Mouse (Mus musculus): ENCODE results near the gene Zbtb38. TPM values are rescaled to one million over a fixed set of nuclear protein-coding genes. Genes with fewer than 3 reads are reported as not detected.
A peak's percentile ranks its signal among the peaks of the same experiment; 100 is the strongest.
"Not testable (repeated sequence)": the region's sequence is repeated elsewhere in the genome, so short reads cannot be mapped to it uniquely, and the experiment has no call there.

Zbtb38 gene
- total and polyA plus RNA-seq, 3 experiments = 3.7 to 38.2 (median 37.6) TPM

- Histone ChIP-seq H3K4me3 (ENCODE audit: low read depth, low read length) (no peak overlapping the region), H3K4me1 (ENCODE audit: insufficient read depth, low read depth, low read length) (peaks cover 57% of the 10 kb centered on the region), H3K36me3 (replicated peaks) (no peaks in the 10 kb centered on the region), H3K27me3 (ENCODE audit: insufficient read depth, low read length) (peaks cover 4% of the 10 kb centered on the region; the same call in 1 of the 2 replicates), H3K9me3 (replicated peaks) (no peaks in the 10 kb centered on the region)
- no peak for DNase-seq (ENCODE audit: low spot score)
- 0 out of 2 replicates have a peak, but pooled peaks have one; percentile 7 for ATAC-seq (ENCODE audit: extremely low read depth, insufficient number of reproducible peaks, low FRiP score, poor library complexity, severe bottlenecking)
- no peak for TF ChIP-seq POLR2AphosphoS5 (IDR thresholded peaks at IDR 0.05; ENCODE audit: insufficient replicate concordance, low read depth, low read length)
- no peak for TF ChIP-seq GATA2 (IDR thresholded peaks at IDR 0.05; ENCODE audit: borderline replicate concordance, low read depth, low read length)
- TF ChIP-seq TAL1 (conservative IDR thresholded peaks at IDR 0.05; ENCODE audit: low read depth, low read length) = no peak
- no peak for TF ChIP-seq GATA1 (IDR thresholded peaks at IDR 0.05; ENCODE audit: borderline replicate concordance, low read length)
- no peak for TF ChIP-seq CTCF (IDR thresholded peaks at IDR 0.05; ENCODE audit: low read depth, low read length)
Measured at GRCm38 (mm10) chr9:96649924-96650323, 102.7 kb downstream of the Zbtb38 start.

GRCm38 (mm10) chr9:96649362-96649761 is 103.3 kb downstream of the Zbtb38 start:
- no peak for ATAC-seq (ENCODE audit: extremely low read depth, insufficient number of reproducible peaks, low FRiP score, poor library complexity, severe bottlenecking)
- no peak for DNase-seq (ENCODE audit: low spot score)
- peaks cover 56% of the 10 kb centered on the region for H3K4me1 ChIP-seq (ENCODE audit: insufficient read depth, low read depth, low read length)
- TF ChIP-seq GATA2 (IDR thresholded peaks at IDR 0.05; ENCODE audit: borderline replicate concordance, low read depth, low read length) (no peak), POLR2AphosphoS5 (IDR thresholded peaks at IDR 0.05; ENCODE audit: insufficient replicate concordance, low read depth, low read length) (no peak), CTCF (IDR thresholded peaks at IDR 0.05; ENCODE audit: low read depth, low read length) (no peak), TAL1 (conservative IDR thresholded peaks at IDR 0.05; ENCODE audit: low read depth, low read length) (no peak), GATA1 (IDR thresholded peaks at IDR 0.05; ENCODE audit: borderline replicate concordance, low read length) (no peak)
- H3K36me3 ChIP-seq (replicated peaks) = no peaks in the 10 kb centered on the region
- H3K4me3 ChIP-seq (ENCODE audit: low read depth, low read length) = no peak overlapping the region
- peaks cover 4% of the 10 kb centered on the region; the same call in 1 of the 2 replicates for H3K27me3 ChIP-seq (ENCODE audit: insufficient read depth, low read length)
- no peaks in the 10 kb centered on the region for H3K9me3 ChIP-seq (replicated peaks)

GRCm38 (mm10) chr9:96646668-96647295 is 105.8 kb downstream of the Zbtb38 start:
- no peaks in the 10 kb centered on the region for H3K9me3 ChIP-seq (replicated peaks)
- no peaks in the 10 kb centered on the region for H3K36me3 ChIP-seq (replicated peaks)
- DNase-seq (ENCODE audit: low spot score) (no peak), ATAC-seq (ENCODE audit: extremely low read depth, insufficient number of reproducible peaks, low FRiP score, poor library complexity, severe bottlenecking) (no peak)
- H3K4me3 ChIP-seq (ENCODE audit: low read depth, low read length) = no peak overlapping the region
- H3K4me1 ChIP-seq (ENCODE audit: insufficient read depth, low read depth, low read length) = peaks cover 35% of the 10 kb centered on the region
- TF ChIP-seq CTCF (IDR thresholded peaks at IDR 0.05; ENCODE audit: low read depth, low read length) (no peak), TAL1 (conservative IDR thresholded peaks at IDR 0.05; ENCODE audit: low read depth, low read length) (no peak), POLR2AphosphoS5 (IDR thresholded peaks at IDR 0.05; ENCODE audit: insufficient replicate concordance, low read depth, low read length) (no peak), GATA1 (IDR thresholded peaks at IDR 0.05; ENCODE audit: borderline replicate concordance, low read length) (no peak), GATA2 (IDR thresholded peaks at IDR 0.05; ENCODE audit: borderline replicate concordance, low read depth, low read length) (no peak)
- peaks cover 4% of the 10 kb centered on the region; the same call in 1 of the 2 replicates for H3K27me3 ChIP-seq (ENCODE audit: insufficient read depth, low read length)

- Histone ChIP-seq H3K36me3 (replicated peaks) (no peaks in the 10 kb centered on the region), H3K4me3 (ENCODE audit: low read depth, low read length) (no peak overlapping the region), H3K4me1 (ENCODE audit: insufficient read depth, low read depth, low read length) (peaks cover 40% of the 10 kb centered on the region), H3K9me3 (replicated peaks) (no peaks in the 10 kb centered on the region), H3K27me3 (ENCODE audit: insufficient read depth, low read length) (peaks cover 2% of the 10 kb centered on the region; the same call in 1 of the 2 replicates)
- TF ChIP-seq TAL1 (conservative IDR thresholded peaks at IDR 0.05; ENCODE audit: low read depth, low read length) (no peak), GATA2 (IDR thresholded peaks at IDR 0.05; ENCODE audit: borderline replicate concordance, low read depth, low read length) (no peak), GATA1 (IDR thresholded peaks at IDR 0.05; ENCODE audit: borderline replicate concordance, low read length) (no peak), CTCF (IDR thresholded peaks at IDR 0.05; ENCODE audit: low read depth, low read length) (no peak), POLR2AphosphoS5 (IDR thresholded peaks at IDR 0.05; ENCODE audit: insufficient replicate concordance, low read depth, low read length) (no peak)
- ATAC-seq (ENCODE audit: extremely low read depth, insufficient number of reproducible peaks, low FRiP score, poor library complexity, severe bottlenecking) (no peak), DNase-seq (ENCODE audit: low spot score) (no peak)
Measured at GRCm38 (mm10) chr9:96644840-96645239, 107.8 kb downstream of the Zbtb38 start.

- not testable (repeated sequence) for DNase-seq (ENCODE audit: low spot score); ATAC-seq (ENCODE audit: extremely low read depth, insufficient number of reproducible peaks, low FRiP score, poor library complexity, severe bottlenecking)
- H3K4me1 ChIP-seq (ENCODE audit: insufficient read depth, low read depth, low read length) = peaks cover 45% of the 10 kb centered on the region
Measured at GRCm38 (mm10) chr9:96644002-96644401, 108.6 kb downstream of the Zbtb38 start.

GRCm38 (mm10) chr9:96639451-96639850 is 113.2 kb downstream of the Zbtb38 start:
- Histone ChIP-seq H3K36me3 (replicated peaks) (no peaks in the 10 kb centered on the region), H3K27me3 (ENCODE audit: insufficient read depth, low read length) (no peaks in the 10 kb centered on the region), H3K9me3 (replicated peaks) (no peaks in the 10 kb centered on the region), H3K4me1 (ENCODE audit: insufficient read depth, low read depth, low read length) (peaks cover 67% of the 10 kb centered on the region), H3K4me3 (ENCODE audit: low read depth, low read length) (no peak overlapping the region; the same call in 1 of the 2 replicates)
- no peak for TF ChIP-seq POLR2AphosphoS5 (IDR thresholded peaks at IDR 0.05; ENCODE audit: insufficient replicate concordance, low read depth, low read length)
- no peak for TF ChIP-seq GATA1 (IDR thresholded peaks at IDR 0.05; ENCODE audit: borderline replicate concordance, low read length)
- DNase-seq (ENCODE audit: low spot score) (no peak), ATAC-seq (ENCODE audit: extremely low read depth, insufficient number of reproducible peaks, low FRiP score, poor library complexity, severe bottlenecking) (no peak)

More at GRCm38 (mm10) chr9:96644002-96644401, 108.6 kb downstream of the Zbtb38 start:
- not testable (repeated sequence) for H3K36me3 ChIP-seq (replicated peaks); H3K27me3 ChIP-seq (ENCODE audit: insufficient read depth, low read length); H3K9me3 ChIP-seq (replicated peaks); H3K4me3 ChIP-seq (ENCODE audit: low read depth, low read length)
